ENCODE assay signal across 8 mouse cellular contexts in genomic region chr8:123805209-123805717, GRCm38 (mm10). TPM values are rescaled to one million over a fixed set of nuclear protein-coding genes. Genes with fewer than 3 reads are reported as not detected.
DNase-seq lines count a peak whose midpoint lies in the region; ATAC-seq and TF ChIP-seq lines count a peak whose summit lies in the region.

No protein-coding gene starts in this region.

- 29% methylated on average over 15 of the region's 15 CpGs for WGBS in liver, adult 2 months
- whole genome bisulfite sequencing in embryonic facial prominence, embryonic 12.5 days, result 11% methylated on average over 15 of the region's 15 CpGs
- WGBS in intestine, embryonic 14.5 days, result 15% methylated on average over 15 of the region's 15 CpGs

- no peak for DNase-seq in liver, adult 2 months (ENCODE audit: extremely low read depth, low read depth, low spot score)
- no peak for DNase-seq in liver
- no peak for DNase-seq in intestine, embryonic 14.5 days (ENCODE audit: low spot score)
- no peak for DNase-seq in layer of hippocampus, adult 9-11 months
- no peak for DNase-seq in frontal cortex, postnatal 10 days (ENCODE audit: low spot score in 2 of 2)
- no peak for DNase-seq in left cerebral cortex, adult 11 months (ENCODE audit: low spot score)

- no peaks in the 10 kb centered on the region for H3K27me3 ChIP-seq in liver, adult 2 months (ENCODE audit: control insufficient read depth, insufficient read depth, low read length)
- H3K27me3 ChIP-seq in embryonic facial prominence, embryonic 12.5 days, result no peaks in the 10 kb centered on the region
- H3K27me3 ChIP-seq in intestine, embryonic 14.5 days (replicated peaks; ENCODE audit: control insufficient read depth, insufficient read depth, low read length), result no peaks in the 10 kb centered on the region
- H3K27me3 ChIP-seq in myocyte (ENCODE audit: control insufficient read depth, insufficient read depth, insufficient read length), result no peaks in the 10 kb centered on the region

- H3K36me3 ChIP-seq in liver, adult 2 months (ENCODE audit: control insufficient read depth, insufficient read depth, low read length), result no peaks in the 10 kb centered on the region
- no peaks in the 10 kb centered on the region for H3K36me3 ChIP-seq in embryonic facial prominence, embryonic 12.5 days
- no peaks in the 10 kb centered on the region for H3K36me3 ChIP-seq in intestine, embryonic 14.5 days (ENCODE audit: control insufficient read depth, insufficient read depth, low read length)
- no peaks in the 10 kb centered on the region for H3K36me3 ChIP-seq in myocyte (ENCODE audit: control insufficient read depth, insufficient read depth)

- H3K4me3 ChIP-seq in liver, adult 2 months (ENCODE audit: insufficient read depth, low read depth, low read length), result peak overlapping the region; percentile 87
- peak overlapping the region; percentile 83 for H3K4me3 ChIP-seq in embryonic facial prominence, embryonic 12.5 days
- peak overlapping the region; percentile 71 for H3K4me3 ChIP-seq in intestine, embryonic 14.5 days (ENCODE audit: low read depth, low read length)
- peak overlapping the region; percentile 79 for H3K4me3 ChIP-seq in myocyte

- peak overlapping the region; percentile 86 for H3K9ac ChIP-seq in liver, adult 2 months (ENCODE audit: low read depth, low read length)
- H3K9ac ChIP-seq in embryonic facial prominence, embryonic 12.5 days, result peak overlapping the region; percentile 78
- peak overlapping the region; percentile 84 for H3K9ac ChIP-seq in intestine, embryonic 14.5 days (ENCODE audit: low read length)

- H3K27ac ChIP-seq in liver, adult 2 months (replicated peaks; ENCODE audit: insufficient read depth, low read depth, low read length), result peak overlapping the region; percentile 66
- H3K27ac ChIP-seq in embryonic facial prominence, embryonic 12.5 days, result peak overlapping the region; percentile 78
- peak overlapping the region; percentile 43; the same call in 1 of the 2 replicates for H3K27ac ChIP-seq in intestine, embryonic 14.5 days (ENCODE audit: low read depth)

- no peaks in the 10 kb centered on the region for H3K9me3 ChIP-seq in embryonic facial prominence, embryonic 12.5 days
- no peaks in the 10 kb centered on the region for H3K9me3 ChIP-seq in intestine, embryonic 14.5 days (ENCODE audit: control insufficient read depth, low read length)

- H3K4me2 ChIP-seq in embryonic facial prominence, embryonic 12.5 days (replicated peaks), result peak overlapping the region; percentile 86
- H3K4me2 ChIP-seq in intestine, embryonic 14.5 days (ENCODE audit: low read length), result peak overlapping the region; percentile 86
- H3K4me2 ChIP-seq in myocyte (ENCODE audit: low read depth), result peak overlapping the region; percentile 95

- peaks cover 15% of the 10 kb centered on the region for H3K4me1 ChIP-seq in liver, adult 2 months (ENCODE audit: control insufficient read depth, insufficient read depth, low read length)
- peaks cover 20% of the 10 kb centered on the region for H3K4me1 ChIP-seq in embryonic facial prominence, embryonic 12.5 days
- H3K4me1 ChIP-seq in intestine, embryonic 14.5 days (replicated peaks; ENCODE audit: control insufficient read depth, insufficient read depth, low read length), result peaks cover 19% of the 10 kb centered on the region

- H3K79me2 ChIP-seq in liver, adult 2 months (ENCODE audit: control insufficient read depth, insufficient read depth, low read length), result peaks cover 12% of the 10 kb centered on the region; the same call in 1 of the 2 replicates
- peaks cover 16% of the 10 kb centered on the region for H3K79me2 ChIP-seq in myocyte (ENCODE audit: control insufficient read depth, insufficient read depth)

- TF ChIP-seq POLR2A in liver, adult 2 months (IDR thresholded peaks at IDR 0.05; ENCODE audit: extremely low read depth, insufficient read depth, low read length), result no peak
- no peak for TF ChIP-seq POLR2A in myocyte (IDR thresholded peaks at IDR 0.05; ENCODE audit: insufficient read length, low read depth)

- no peak for ATAC-seq in embryonic facial prominence, embryonic 12.5 days (ENCODE audit: insufficient number of reproducible peaks, insufficient read depth, low FRiP score, low TSS enrichment)
- no peak for ATAC-seq in intestine, embryonic 14.5 days (replicated peaks; ENCODE audit: low FRiP score, low TSS enrichment, low read depth)

- TF ChIP-seq CTCF in liver, adult 2 months (IDR thresholded peaks at IDR 0.05; ENCODE audit: low read depth, low read length), result no peak

- H3ac ChIP-seq in myocyte (ENCODE audit: control insufficient read depth, insufficient read length), result peak overlapping the region; percentile 44

TF ChIP-seq in myocyte, 11 proteins besides CTCF, POLR2A, EP300 and RAD21:
- no peak for TF ChIP-seq POLR2AphosphoS2 (IDR thresholded peaks at IDR 0.05; ENCODE audit: insufficient read length, low read depth)
- no peak for TF ChIP-seq MYOG (IDR thresholded peaks at IDR 0.05; ENCODE audit: control insufficient read depth in 1 of 3, insufficient read depth in 1 of 3, insufficient read length in 2 of 3, low read depth in 2 of 3)
- TF ChIP-seq TCF3 (IDR thresholded peaks at IDR 0.05; ENCODE audit: insufficient read length, low read depth), result no peak
- TF ChIP-seq USF1 (IDR thresholded peaks at IDR 0.05; ENCODE audit: low read depth), result no peak

RNA-seq across cellular contexts. Expression of gene Rab4a, which starts 0.5 kb away (rescaled TPM):
- total RNA-seq in liver, adult 2 months (2014; rRNA removed), result 15.4 and 15.7 TPM in 2 replicates
- 24.4 and 24.6 TPM in 2 replicates for polyA plus RNA-seq in liver, adult 2 months (2012; rRNA removed)
- polyA plus RNA-seq in embryonic facial prominence, embryonic 12.5 days (2016; fragmentation: Nextera tagmentation; extraction: Ambion mirVana), result 50.3 and 55.9 TPM in 2 replicates
- 51.9 and 52.0 TPM in 2 replicates for polyA plus RNA-seq in intestine, embryonic 14.5 days (2014; fragmentation: Nextera tagmentation; extraction: Ambion mirVana)
- polyA plus RNA-seq in myocyte (2012; fragmentation: generic; extraction: Trizol), result 24.0 TPM

RNA-seq across cellular contexts. Expression of gene Ccsap, which starts 54.7 kb away (rescaled TPM):
- 0.09 and 0.34 TPM in 2 replicates for total RNA-seq in liver, adult 2 months (2014; rRNA removed)
- 0.07 and 0.12 TPM in 2 replicates for polyA plus RNA-seq in liver, adult 2 months (2012; rRNA removed)
- 7.1 and 7.4 TPM in 2 replicates for polyA plus RNA-seq in embryonic facial prominence, embryonic 12.5 days (2016; fragmentation: Nextera tagmentation; extraction: Ambion mirVana)
- polyA plus RNA-seq in intestine, embryonic 14.5 days (2014; fragmentation: Nextera tagmentation; extraction: Ambion mirVana), result 3.2 and 3.9 TPM in 2 replicates
- polyA plus RNA-seq in myocyte (2012; fragmentation: generic; extraction: Trizol), result 2.3 TPM
